Mouse (Mus musculus): ENCODE results near the gene Mon2. TPM values are rescaled to one million over a fixed set of nuclear protein-coding genes. Genes with fewer than 3 reads are reported as not detected.

The Mon2 gene
- polyA plus RNA-seq, 1 experiment from 2014 or later: 27.3 TPM

DNA sequence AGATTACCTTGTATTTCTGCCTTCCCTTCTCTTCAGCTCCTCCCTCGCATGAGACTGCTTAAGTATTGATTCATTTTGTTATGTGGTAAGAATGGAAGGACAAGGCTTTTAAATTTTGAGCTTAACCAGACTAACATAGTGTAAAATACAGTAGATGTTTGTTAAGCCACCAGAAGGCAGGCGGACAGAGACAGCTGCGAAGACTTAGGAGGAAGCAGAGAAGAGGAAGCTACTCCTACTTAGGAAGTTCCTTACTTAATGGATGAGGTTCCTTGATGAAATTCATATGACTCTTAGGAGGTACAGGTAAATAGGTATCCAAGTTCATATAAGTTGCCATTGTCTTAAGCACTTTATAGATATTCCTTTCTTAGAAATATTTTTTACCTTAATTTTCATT is 16.3 kb upstream of the Mon2 start:
- ATAC-seq (replicated peaks): no peak
- 79% methylated on average over 3 of the region's 3 CpGs for WGBS

DNA sequence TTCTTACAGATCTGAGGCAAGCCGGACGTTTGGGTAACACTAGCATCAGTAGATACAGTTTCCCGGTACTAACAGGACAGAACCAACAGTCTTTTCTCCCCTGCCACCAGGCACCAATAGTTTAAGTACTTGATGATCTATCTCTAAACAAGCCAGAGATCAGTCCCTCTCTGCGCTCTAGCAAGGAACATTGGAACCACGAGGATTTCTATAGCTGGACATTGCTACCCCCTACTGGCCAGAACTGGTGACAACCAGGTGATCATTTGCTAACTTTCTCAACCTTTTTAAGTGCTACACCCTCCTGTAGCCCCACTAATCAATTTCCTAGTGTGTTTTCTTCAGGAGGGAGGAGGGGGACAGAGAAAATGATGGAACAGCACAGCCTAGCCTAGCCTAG is 15.4 kb upstream of the Mon2 start:
- WGBS: 30% methylated on average over 5 of the region's 5 CpGs
- H3K27me3 ChIP-seq (replicated peaks): no peaks in the 10 kb centered on the region
- H3K4me2 ChIP-seq: no peak overlapping the region
- no peak overlapping the region for H3K4me3 ChIP-seq
- H3K36me3 ChIP-seq (replicated peaks): no peaks in the 10 kb centered on the region
- no peaks in the 10 kb centered on the region for H3K9me3 ChIP-seq
- no peak overlapping the region for H3K27ac ChIP-seq
- H3K4me1 ChIP-seq: no peaks in the 10 kb centered on the region
- ATAC-seq (replicated peaks): peak; percentile 58
- no peak overlapping the region for H3K9ac ChIP-seq

More for the DNA sequence above, 16.3 kb upstream of the Mon2 start:
- Histone ChIP-seq H3K4me2 (no peak overlapping the region), H3K27ac (no peak overlapping the region), H3K9me3 (no peaks in the 10 kb centered on the region), H3K4me1 (no peaks in the 10 kb centered on the region), H3K27me3 (replicated peaks) (no peaks in the 10 kb centered on the region), H3K4me3 (no peak overlapping the region), H3K9ac (no peak overlapping the region), H3K36me3 (replicated peaks) (no peaks in the 10 kb centered on the region)

DNA sequence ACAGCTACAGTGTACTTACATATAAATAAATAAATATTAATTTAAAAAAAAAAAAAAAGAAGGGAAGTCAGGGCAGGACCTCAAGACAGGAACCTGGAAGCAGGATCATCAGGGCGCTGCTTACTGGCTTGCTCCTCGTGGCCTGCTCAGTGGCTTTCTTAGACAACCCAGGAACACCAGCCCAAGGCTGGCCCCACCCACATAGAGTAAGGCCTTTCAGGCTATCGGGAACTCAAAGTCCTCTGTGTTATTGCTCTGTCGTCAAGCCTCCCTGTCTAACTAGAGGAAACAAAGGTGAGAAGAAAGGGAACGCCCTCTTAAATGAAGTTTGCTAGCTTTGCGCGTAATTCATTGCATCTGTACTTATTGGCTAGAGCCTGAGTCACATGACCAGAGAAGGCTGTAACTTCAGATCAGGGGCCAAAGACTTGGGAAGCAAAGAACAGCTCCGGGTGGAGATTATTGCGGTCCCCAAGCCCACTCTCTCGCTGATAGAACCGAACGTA is 13.2 kb upstream of the Mon2 start:
- Histone ChIP-seq H3K9me3 (no peaks in the 10 kb centered on the region), H3K4me1 (no peaks in the 10 kb centered on the region), H3K27me3 (replicated peaks) (no peaks in the 10 kb centered on the region), H3K4me3 (no peak overlapping the region), H3K27ac (no peak overlapping the region), H3K36me3 (replicated peaks) (no peaks in the 10 kb centered on the region), H3K4me2 (no peak overlapping the region), H3K9ac (no peak overlapping the region)
- ATAC-seq (replicated peaks): no peak
- 81% methylated on average over 12 of the region's 12 CpGs for WGBS

DNA sequence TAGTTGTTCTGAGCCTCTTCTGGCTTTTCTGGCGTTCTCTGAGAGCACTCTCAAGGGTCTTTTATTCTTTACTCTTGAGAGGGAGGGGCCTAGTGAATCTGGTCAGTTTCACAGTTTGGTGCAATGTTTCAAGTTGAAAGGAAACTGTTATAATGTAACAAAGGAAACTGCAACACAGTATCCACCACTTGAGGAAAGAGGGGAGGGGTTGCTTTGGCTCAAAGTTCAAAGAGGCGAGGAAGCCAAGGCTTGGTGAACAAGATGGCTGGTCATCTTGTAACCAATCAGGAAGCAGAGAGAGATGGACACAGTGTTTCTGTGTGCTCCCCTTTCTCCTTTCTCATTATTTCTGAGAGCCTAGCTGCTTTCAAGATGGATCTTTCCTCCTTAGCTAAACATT is 10.5 kb upstream of the Mon2 start:
- WGBS: 67% methylated on average over 2 of the region's 2 CpGs
- H3K27me3 ChIP-seq (replicated peaks): no peaks in the 10 kb centered on the region
- H3K9ac ChIP-seq: no peak overlapping the region
- H3K36me3 ChIP-seq (replicated peaks): no peaks in the 10 kb centered on the region
- no peak overlapping the region for H3K4me3 ChIP-seq
- no peaks in the 10 kb centered on the region for H3K9me3 ChIP-seq
- ATAC-seq (replicated peaks): no peak
- no peak overlapping the region for H3K27ac ChIP-seq
- no peak overlapping the region for H3K4me2 ChIP-seq
- no peaks in the 10 kb centered on the region for H3K4me1 ChIP-seq

DNA sequence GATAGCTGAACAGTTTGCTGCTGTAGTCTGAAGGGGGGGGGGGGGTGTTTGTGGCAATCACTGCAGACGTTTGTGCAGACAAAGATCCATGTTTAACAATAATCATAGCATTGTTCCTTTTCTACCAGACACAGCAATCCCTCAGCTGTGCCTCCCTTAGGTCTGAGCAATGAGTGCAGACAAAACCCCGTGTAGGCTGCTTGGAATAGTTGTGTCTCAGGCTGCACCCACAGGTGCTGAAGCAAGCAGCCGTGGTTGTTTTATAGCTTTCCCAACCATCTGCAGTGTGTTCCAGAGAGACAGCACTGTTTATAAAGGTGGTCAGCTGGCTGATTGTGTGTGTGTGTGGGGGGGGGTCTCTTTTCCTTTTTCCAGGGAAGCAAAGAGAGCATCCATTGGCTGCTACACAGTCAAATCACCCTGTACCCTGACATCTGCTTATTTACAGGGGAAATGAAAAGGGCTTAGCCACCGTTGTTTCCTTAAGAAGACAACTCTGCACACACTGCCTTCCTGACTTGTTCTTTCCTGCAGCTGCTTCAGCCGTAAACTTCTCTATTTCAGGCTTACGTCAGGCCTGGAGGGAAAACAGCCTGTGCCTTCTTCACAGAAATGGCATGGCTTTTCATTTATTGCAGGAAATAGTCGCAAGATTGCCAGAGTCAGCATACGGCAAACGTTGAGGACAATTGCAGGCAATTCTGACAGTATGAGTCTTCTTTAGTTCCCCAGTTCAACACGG is 8.8 kb upstream of the Mon2 start:
- Histone ChIP-seq H3K9me3 (no peaks in the 10 kb centered on the region), H3K4me2 (no peak overlapping the region), H3K36me3 (replicated peaks) (no peaks in the 10 kb centered on the region), H3K4me3 (no peak overlapping the region), H3K9ac (no peak overlapping the region), H3K27ac (no peak overlapping the region), H3K4me1 (no peaks in the 10 kb centered on the region), H3K27me3 (replicated peaks) (0 out of 2 replicates have a peak, but pooled peaks cover 2% of the 10 kb centered on the region)
- WGBS: 69% methylated on average over 10 of the region's 10 CpGs
- ATAC-seq (replicated peaks): no peak

DNA sequence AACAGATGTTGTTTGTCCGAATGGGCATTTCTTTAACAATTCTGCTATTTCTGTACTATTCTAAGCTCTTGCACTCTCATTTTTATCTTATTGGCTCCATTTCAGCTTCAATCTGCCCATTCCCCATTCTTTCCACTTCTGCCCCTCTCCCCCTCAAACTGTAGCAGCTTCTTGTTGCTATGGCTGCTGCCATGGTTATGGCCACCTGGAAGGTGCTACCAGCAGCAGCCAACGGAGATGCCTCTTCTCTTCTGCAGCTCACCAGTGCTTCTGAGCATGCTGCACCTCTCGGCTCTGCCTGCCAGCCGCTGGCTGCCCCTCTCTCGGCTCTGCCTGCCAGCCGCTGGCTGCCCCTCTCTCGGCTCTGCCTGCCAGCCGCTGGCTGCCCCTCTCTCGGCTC is 8.0 kb upstream of the Mon2 start:
- 56% methylated on average over 9 of the region's 9 CpGs for WGBS
- H3K36me3 ChIP-seq (replicated peaks): no peaks in the 10 kb centered on the region
- no peak overlapping the region for H3K9ac ChIP-seq
- H3K27ac ChIP-seq: no peak overlapping the region
- no peaks in the 10 kb centered on the region for H3K9me3 ChIP-seq
- H3K4me2 ChIP-seq: no peak overlapping the region
- 0 out of 2 replicates have a peak, but pooled peaks cover 4% of the 10 kb centered on the region for H3K27me3 ChIP-seq (replicated peaks)
- no peak for ATAC-seq (replicated peaks)
- no peaks in the 10 kb centered on the region for H3K4me1 ChIP-seq
- no peak overlapping the region for H3K4me3 ChIP-seq

DNA sequence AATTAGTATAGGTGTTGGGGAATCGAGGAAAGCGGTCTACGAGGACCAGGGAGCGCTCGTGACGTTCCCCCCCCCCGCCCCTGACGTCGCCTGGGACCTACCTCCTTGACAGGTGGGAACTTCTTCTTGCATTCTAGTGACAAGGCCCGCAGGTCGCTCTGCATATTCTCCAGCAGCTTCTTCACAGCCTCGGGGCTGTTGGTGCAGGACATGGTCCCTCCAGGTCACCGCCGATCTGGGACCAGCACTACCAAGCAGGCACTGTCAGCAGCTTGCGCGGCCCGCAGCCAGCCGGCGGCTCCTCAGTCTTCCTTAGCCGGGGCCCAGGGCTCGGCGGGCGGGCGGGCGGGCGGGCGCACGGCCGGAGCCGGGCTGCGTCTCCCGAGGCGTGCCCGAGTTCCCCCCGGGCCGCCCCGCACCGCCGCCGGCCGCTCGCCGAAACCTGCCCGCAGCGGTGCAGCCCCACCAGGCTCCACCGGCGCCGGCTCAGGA is 508 bp downstream of the Mon2 start:
- Histone ChIP-seq H3K9me3 (no peaks in the 10 kb centered on the region), H3K27me3 (replicated peaks) (0 out of 2 replicates have a peak, but pooled peaks cover 4% of the 10 kb centered on the region), H3K4me2 (peak overlapping the region; percentile 67), H3K36me3 (replicated peaks) (0 out of 2 replicates have a peak, but pooled peaks cover 6% of the 10 kb centered on the region), H3K4me1 (peaks cover 20% of the 10 kb centered on the region), H3K4me3 (peak overlapping the region; percentile 86), H3K9ac (peak overlapping the region; percentile 88), H3K27ac (peak overlapping the region; percentile 82)
- ATAC-seq (replicated peaks): peak; percentile 83
- 0% methylated on average over 41 of the region's 48 CpGs for WGBS

DNA sequence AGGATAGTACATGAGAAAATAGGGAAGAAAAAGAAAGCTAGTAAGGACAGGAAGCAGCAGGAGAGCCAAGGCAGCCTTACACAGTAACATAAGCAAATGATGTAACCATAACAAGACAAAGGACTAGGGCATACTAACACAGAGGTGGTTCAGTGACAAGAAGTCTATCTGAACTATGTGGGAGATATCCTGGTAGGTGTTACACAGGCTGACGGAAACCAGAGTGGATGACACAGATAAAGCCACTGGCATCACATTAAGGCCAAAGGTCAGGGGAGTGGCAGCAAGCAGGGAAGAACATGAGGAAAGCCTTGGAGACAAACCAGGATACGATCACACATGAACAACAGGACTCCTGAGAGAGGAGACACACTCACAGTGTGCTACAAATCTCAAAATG is 4.3 kb downstream of the Mon2 start:
- Histone ChIP-seq H3K4me1 (peaks cover 20% of the 10 kb centered on the region), H3K4me2 (no peak overlapping the region), H3K9ac (no peak overlapping the region), H3K36me3 (replicated peaks) (peaks cover 15% of the 10 kb centered on the region; the same call in 1 of the 2 replicates), H3K4me3 (no peak overlapping the region), H3K27me3 (replicated peaks) (no peaks in the 10 kb centered on the region), H3K9me3 (no peaks in the 10 kb centered on the region), H3K27ac (no peak overlapping the region)
- WGBS: 92% methylated on average over 2 of the region's 2 CpGs
- no peak for ATAC-seq (replicated peaks)

DNA sequence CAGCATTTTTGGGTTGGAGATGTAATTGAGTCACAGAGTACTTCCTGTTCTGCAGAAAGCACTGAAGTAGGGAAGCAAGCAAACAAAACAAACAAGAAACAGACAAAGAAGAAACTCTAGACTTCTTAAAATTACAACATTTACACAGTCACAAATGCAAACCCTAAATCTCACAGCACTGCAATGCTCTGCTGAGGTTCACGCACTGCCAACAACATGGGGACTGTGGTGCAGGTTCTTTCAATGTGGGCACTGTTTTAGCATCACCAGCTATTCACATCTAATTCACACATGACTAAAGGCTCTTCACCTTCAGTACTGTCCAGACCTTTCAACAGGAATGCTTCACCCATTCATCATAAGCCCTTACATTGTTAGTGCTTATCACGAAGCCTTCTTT is 13.3 kb downstream of the Mon2 start:
- H3K4me2 ChIP-seq: no peak overlapping the region
- H3K4me1 ChIP-seq: no peaks in the 10 kb centered on the region
- H3K4me3 ChIP-seq: no peak overlapping the region
- H3K9me3 ChIP-seq: no peaks in the 10 kb centered on the region
- no peak for ATAC-seq (replicated peaks)
- WGBS: 91% methylated on average over 2 of the region's 2 CpGs
- H3K27me3 ChIP-seq (replicated peaks): no peaks in the 10 kb centered on the region
- H3K27ac ChIP-seq: no peak overlapping the region
- no peak overlapping the region for H3K9ac ChIP-seq
- H3K36me3 ChIP-seq (replicated peaks): no peaks in the 10 kb centered on the region

DNA sequence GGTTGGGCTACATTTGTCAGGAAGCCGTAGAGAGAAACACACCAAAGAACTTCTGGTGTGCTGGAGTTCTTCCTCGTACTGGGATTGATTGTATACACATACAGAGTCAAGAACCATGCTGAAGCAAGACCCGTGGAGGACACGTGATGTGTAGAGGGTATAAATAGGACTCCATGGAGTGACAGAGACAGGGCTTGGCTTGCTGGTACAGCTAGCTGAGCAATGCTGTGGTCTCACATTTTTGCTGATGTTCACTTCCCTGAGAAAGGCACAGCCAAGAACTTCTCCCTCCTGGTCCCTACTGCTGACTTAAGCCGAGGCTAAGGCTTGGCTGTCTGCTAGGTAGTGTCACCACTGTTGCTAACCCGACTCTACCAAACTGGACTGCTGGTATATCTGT is 15.5 kb downstream of the Mon2 start:
- 96% methylated on average over 6 of the region's 6 CpGs for WGBS
- Histone ChIP-seq H3K36me3 (replicated peaks) (no peaks in the 10 kb centered on the region), H3K4me2 (no peak overlapping the region), H3K9me3 (no peaks in the 10 kb centered on the region), H3K4me1 (no peaks in the 10 kb centered on the region), H3K27ac (no peak overlapping the region), H3K4me3 (no peak overlapping the region), H3K9ac (no peak overlapping the region), H3K27me3 (replicated peaks) (no peaks in the 10 kb centered on the region)
- ATAC-seq (replicated peaks): no peak

DNA sequence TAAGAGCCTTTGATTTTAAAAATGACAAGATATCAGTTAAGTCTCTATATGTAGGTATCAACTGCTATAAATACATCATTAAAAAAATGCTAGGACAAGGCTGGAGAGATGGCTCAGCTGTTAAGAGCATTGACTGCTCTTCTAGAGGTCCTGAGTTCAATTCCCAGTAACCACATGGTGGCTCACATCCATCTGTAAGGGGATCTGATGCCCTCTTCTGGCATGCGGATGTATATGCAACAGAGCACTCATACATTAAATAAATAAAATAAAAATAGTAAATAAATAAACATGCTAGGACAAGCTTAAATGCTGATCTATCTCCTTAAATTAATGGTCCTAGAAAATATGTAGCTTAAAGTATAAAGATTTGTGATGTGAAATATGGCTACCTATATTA is 19.2 kb downstream of the Mon2 start:
- no peaks in the 10 kb centered on the region for H3K9me3 ChIP-seq
- H3K27ac ChIP-seq: no peak overlapping the region
- H3K27me3 ChIP-seq (replicated peaks): no peaks in the 10 kb centered on the region
- no peak for ATAC-seq (replicated peaks)
- WGBS: 96% methylated on average over 1 of the region's 1 CpGs
- H3K9ac ChIP-seq: no peak overlapping the region
- no peak overlapping the region for H3K4me3 ChIP-seq
- H3K4me2 ChIP-seq: no peak overlapping the region
- no peaks in the 10 kb centered on the region for H3K36me3 ChIP-seq (replicated peaks)
- H3K4me1 ChIP-seq: no peaks in the 10 kb centered on the region

DNA sequence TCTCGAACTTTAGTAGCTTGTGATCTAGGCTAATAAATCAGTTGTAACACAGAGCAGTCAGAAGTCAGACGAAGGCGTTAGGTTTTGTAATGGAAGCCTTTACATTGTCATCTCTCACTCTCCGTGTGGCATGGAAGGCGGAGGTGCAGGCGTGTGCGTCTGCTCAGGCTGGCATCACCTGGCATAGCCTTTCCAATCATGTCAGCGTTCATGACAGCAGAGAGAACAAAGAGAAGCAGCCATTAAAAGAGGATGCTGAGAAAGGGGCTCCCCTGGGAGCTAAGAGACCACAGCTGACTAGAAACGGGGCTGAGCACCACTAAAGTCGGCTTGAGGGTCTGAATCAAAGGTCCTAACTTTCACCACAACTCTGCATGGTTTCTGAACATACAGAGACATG is 19.8 kb downstream of the Mon2 start:
- Histone ChIP-seq H3K9ac (no peak overlapping the region), H3K4me1 (no peaks in the 10 kb centered on the region), H3K36me3 (replicated peaks) (no peaks in the 10 kb centered on the region), H3K27me3 (replicated peaks) (no peaks in the 10 kb centered on the region), H3K4me2 (no peak overlapping the region), H3K4me3 (no peak overlapping the region), H3K27ac (no peak overlapping the region), H3K9me3 (no peaks in the 10 kb centered on the region)
- no peak for ATAC-seq (replicated peaks)
- 72% methylated on average over 10 of the region's 10 CpGs for WGBS
